Mouse (Mus musculus): ENCODE results near the gene Fam126a. TPM values are rescaled to one million over a fixed set of nuclear protein-coding genes. Genes with fewer than 3 reads are reported as not detected.

Gene Fam126a
- total and polyA plus RNA-seq, 3 experiments, result 19.6 to 32.6 (median 22.6) TPM

GRCm38 (mm10) chr5:23967705-23968104, 62.8 kb downstream of the Fam126a start:
- dilution Hi-C loops (cut with MboI; ENCODE audit: extremely low pct_ligation_motif_present, extremely low pct_unique_long_range_greater_than_20kb, low sequenced_read_pairs), result no loop called here
- TF ChIP-seq RCOR1 (conservative IDR thresholded peaks at IDR 0.05; ENCODE audit: low read depth, low read length) (no peak), SIN3A (IDR thresholded peaks at IDR 0.05; ENCODE audit: low read length) (no peak)

GRCm38 (mm10) chr5:23964599-23965165, 65.8 kb downstream of the Fam126a start:
- Histone ChIP-seq H3K4me3 (replicated peaks in 1 of 3; ENCODE audit: low read depth in 2 of 3, low read length in 2 of 3, poor library complexity in 1 of 3) (no peak overlapping the region), H3K79me2 (replicated peaks; ENCODE audit: control insufficient read depth, extremely low read depth, insufficient read depth, poor library complexity, severe bottlenecking) (0 out of 2 replicates have a peak, but pooled peaks cover 1% of the 10 kb centered on the region), H3K9me3 (replicated peaks; ENCODE audit: low read length) (no peaks in the 10 kb centered on the region), H3K27ac (ENCODE audit: insufficient read depth, low read depth) (no peak overlapping the region), H3K27me3 (replicated peaks) (no peaks in the 10 kb centered on the region), H3K36me3 (replicated peaks in 1 of 2; ENCODE audit: control insufficient read depth in 1 of 2, insufficient read depth in 1 of 2, low read length in 1 of 2) (peaks cover 13 to 56% of the 10 kb centered on the region in 2 experiments), H3K9ac (ENCODE audit: insufficient read depth, low read depth) (no peak overlapping the region), H3K4me1 (ENCODE audit: control insufficient read depth in 1 of 2, insufficient read depth in 2 of 2) (peaks cover 0 to 28% of the 10 kb centered on the region in 2 experiments; a peak in 2 of 4 replicates), H3K4me2 (ENCODE audit: insufficient read depth, low read depth, poor library complexity, severe bottlenecking) (no peak overlapping the region)
- dilution Hi-C loops (cut with MboI; ENCODE audit: extremely low pct_ligation_motif_present, extremely low pct_unique_long_range_greater_than_20kb, low sequenced_read_pairs) (no loop called here), in situ Hi-C loops (cut with MboI; ENCODE audit: low pct_ligation_motif_present, low pct_unique_long_range_greater_than_20kb, low sequenced_read_pairs) (no loop called here)
- no peak for DNase-seq (ENCODE audit: extremely low read depth)
- TF ChIP-seq NELFE (IDR thresholded peaks at IDR 0.05; ENCODE audit: low read depth, low read length), result no peak
- no peak for TF ChIP-seq USF2 (conservative IDR thresholded peaks at IDR 0.05; ENCODE audit: low read depth, low read length)
- no peak for TF ChIP-seq GABPA (IDR thresholded peaks at IDR 0.05; ENCODE audit: insufficient replicate concordance, low read depth, low read length)
- TF ChIP-seq EP300 (IDR thresholded peaks at IDR 0.05; ENCODE audit: low read length), result no peak
- no peak for TF ChIP-seq ZMIZ1 (IDR thresholded peaks at IDR 0.05; ENCODE audit: low read depth, low read length)
- TF ChIP-seq MYC (IDR thresholded peaks at IDR 0.05; ENCODE audit: low read depth, low read length), result no peak
- no peak for TF ChIP-seq NRF1 (IDR thresholded peaks at IDR 0.05; ENCODE audit: low read depth, low read length)
- no peak for TF ChIP-seq TCF12 (IDR thresholded peaks at IDR 0.05; ENCODE audit: low read depth, low read length)
- no peak for TF ChIP-seq SMC3 (IDR thresholded peaks at IDR 0.05; ENCODE audit: low read depth, low read length)
- no peak for TF ChIP-seq USF1 (IDR thresholded peaks at IDR 0.05; ENCODE audit: low read depth, low read length)
- no peak for TF ChIP-seq MAFK (IDR thresholded peaks at IDR 0.05; ENCODE audit: insufficient replicate concordance, low read length)
- TF ChIP-seq MAZ (IDR thresholded peaks at IDR 0.05; ENCODE audit: low read depth, low read length), result no peak
- no peak for TF ChIP-seq ETS1 (conservative IDR thresholded peaks at IDR 0.05; ENCODE audit: low read depth, low read length)

More at GRCm38 (mm10) chr5:23967705-23968104, 62.8 kb downstream of the Fam126a start:
- H3K36me3 ChIP-seq (replicated peaks in 1 of 2; ENCODE audit: control insufficient read depth in 1 of 2, insufficient read depth in 1 of 2, low read length in 1 of 2), result peaks cover 13 to 41% of the 10 kb centered on the region in 2 experiments
- H3K4me2 ChIP-seq (ENCODE audit: insufficient read depth, low read depth, poor library complexity, severe bottlenecking), result no peak overlapping the region
- no peak for DNase-seq (ENCODE audit: extremely low read depth)
- peaks cover 0 to 40% of the 10 kb centered on the region in 2 experiments; a peak in 2 of 4 replicates for H3K4me1 ChIP-seq (ENCODE audit: control insufficient read depth in 1 of 2, insufficient read depth in 2 of 2)
- no peaks in the 10 kb centered on the region for H3K9me3 ChIP-seq (replicated peaks; ENCODE audit: low read length)
- no peak overlapping the region for H3K9ac ChIP-seq (ENCODE audit: insufficient read depth, low read depth)
- H3K4me3 ChIP-seq (replicated peaks in 1 of 3; ENCODE audit: low read depth in 2 of 3, low read length in 2 of 3, poor library complexity in 1 of 3), result no peak overlapping the region
- no peaks in the 10 kb centered on the region for H3K79me2 ChIP-seq (replicated peaks; ENCODE audit: control insufficient read depth, extremely low read depth, insufficient read depth, poor library complexity, severe bottlenecking)
- H3K27ac ChIP-seq (ENCODE audit: insufficient read depth, low read depth), result no peak overlapping the region
- in situ Hi-C loops (cut with MboI; ENCODE audit: low pct_ligation_motif_present, low pct_unique_long_range_greater_than_20kb, low sequenced_read_pairs), result no loop called here
- no peaks in the 10 kb centered on the region for H3K27me3 ChIP-seq (replicated peaks)
